In the genomic region with DNA sequence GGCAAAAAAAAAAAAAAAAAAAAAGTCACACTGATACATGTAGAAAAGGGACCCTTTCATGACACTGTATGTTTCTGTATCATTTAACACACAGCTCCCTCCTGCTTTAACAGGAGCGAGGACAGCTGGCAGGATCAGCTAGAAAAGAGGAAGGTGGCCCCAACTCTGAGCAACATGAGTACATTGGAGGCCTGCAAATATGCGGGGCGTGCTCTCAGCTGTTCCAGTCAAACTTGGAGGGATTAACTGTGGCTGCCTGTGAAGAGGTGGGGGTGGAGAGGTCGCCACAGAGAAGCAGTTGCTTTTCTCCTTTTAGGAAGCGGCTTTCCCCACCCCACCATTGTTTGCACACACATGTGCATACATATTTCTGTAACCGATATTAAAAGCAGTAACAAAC, we compare ENCODE assay signal across 10 mouse cellular contexts.
DNase-seq lines count a peak whose midpoint lies in the region; ATAC-seq and TF ChIP-seq lines count a peak whose summit lies in the region.
"Had no signal": no experiment of that assay in that cellular context is flagged by ENCODE, and none has a peak within 500 bp of the region (broad histone marks: within the 10 kb centered on the region; RNA-seq: fewer than 3 reads in every experiment).

No protein-coding gene starts in this region.

- ATAC-seq in heart, embryonic 11.5 days (replicated peaks; ENCODE audit: insufficient number of reproducible peaks, low FRiP score, low TSS enrichment) = no peak
- no peak for ATAC-seq in lung, postnatal 0 days
- peak; percentile 83 for ATAC-seq in heart, embryonic 16.5 days (replicated peaks; ENCODE audit: extremely low read depth, insufficient read depth, low FRiP score)

- no peak for TF ChIP-seq EP300 in heart, adult 2 months (IDR thresholded peaks at IDR 0.05; ENCODE audit: insufficient read depth, low read depth, low read length)
- no peak for TF ChIP-seq EP300 in lung, postnatal 0 days (IDR thresholded peaks at IDR 0.05)

- H3K27me3 ChIP-seq in heart, embryonic 11.5 days (ENCODE audit: control insufficient read depth, insufficient read depth, low read length) = no peaks in the 10 kb centered on the region
- no peaks in the 10 kb centered on the region for H3K27me3 ChIP-seq in heart, adult 2 months (ENCODE audit: control insufficient read depth, insufficient read depth, low read length)
- H3K27me3 ChIP-seq in lung, postnatal 0 days (replicated peaks; ENCODE audit: insufficient read depth, low read length) = no peaks in the 10 kb centered on the region
- H3K27me3 ChIP-seq in heart, embryonic 16.5 days (ENCODE audit: control insufficient read depth, insufficient read depth, low read length) = no peaks in the 10 kb centered on the region

- peaks cover 8% of the 10 kb centered on the region for H3K79me2 ChIP-seq in heart, adult 2 months (replicated peaks; ENCODE audit: control insufficient read depth, insufficient read depth, low read length)

- no peaks in the 10 kb centered on the region for H3K9me3 ChIP-seq in heart, embryonic 11.5 days (replicated peaks; ENCODE audit: control insufficient read depth, low read length)
- no peaks in the 10 kb centered on the region for H3K9me3 ChIP-seq in lung, postnatal 0 days (ENCODE audit: low read length)
- H3K9me3 ChIP-seq in heart, embryonic 16.5 days (replicated peaks; ENCODE audit: control insufficient read depth, low read length) = no peaks in the 10 kb centered on the region

- intact Hi-C loops in heart, adult 2 months (cut with DNase I) = no loop called here

- peak overlapping the region; percentile 59 for H3K27ac ChIP-seq in heart, embryonic 11.5 days (ENCODE audit: low read depth, low read length)
- H3K27ac ChIP-seq in heart, adult 2 months = no peak overlapping the region; the same call in 1 of the 2 replicates
- no peak overlapping the region for H3K27ac ChIP-seq in lung, postnatal 0 days (ENCODE audit: low read length)
- peak overlapping the region; percentile 85 for H3K27ac ChIP-seq in heart, embryonic 16.5 days (ENCODE audit: low read length)
- H3K27ac ChIP-seq: left cerebral cortex, adult 2 months had no signal

- H3K9ac ChIP-seq in heart, embryonic 11.5 days (ENCODE audit: low read depth, low read length) = no peak overlapping the region
- H3K9ac ChIP-seq in heart, adult 2 months (ENCODE audit: low read depth, low read length) = no peak overlapping the region
- H3K9ac ChIP-seq in lung, postnatal 0 days (replicated peaks; ENCODE audit: low read depth) = no peak overlapping the region
- H3K9ac ChIP-seq in heart, embryonic 16.5 days (ENCODE audit: low read length) = peak overlapping the region; percentile 40; the same call in 1 of the 2 replicates

- 31% methylated on average over 6 of the region's 6 CpGs for WGBS in heart, embryonic 11.5 days (ENCODE audit: insufficient replicate concordance)
- WGBS in heart, adult 2 months = 30% methylated on average over 6 of the region's 6 CpGs
- 29% methylated on average over 6 of the region's 6 CpGs for WGBS in lung, postnatal 0 days
- WGBS in heart, embryonic 16.5 days = 17% methylated on average over 6 of the region's 6 CpGs

- TF ChIP-seq CTCF in heart, adult 2 months (IDR thresholded peaks at IDR 0.05) = no peak
- no peak for TF ChIP-seq CTCF in lung, postnatal 0 days (IDR thresholded peaks at IDR 0.05)

- no peak overlapping the region for H3K4me3 ChIP-seq in heart, embryonic 11.5 days (ENCODE audit: low read depth, low read length)
- H3K4me3 ChIP-seq in heart, adult 2 months = no peak overlapping the region
- no peak overlapping the region for H3K4me3 ChIP-seq in lung, postnatal 0 days (ENCODE audit: low read depth, low read length)
- no peak overlapping the region for H3K4me3 ChIP-seq in heart, embryonic 16.5 days (ENCODE audit: low read length)
- H3K4me3 ChIP-seq: left cerebral cortex, adult 2 months had no signal

- DNase-seq in heart, adult 2 months = no peak
- peak; percentile 43 for DNase-seq in lung, postnatal 0 days (ENCODE audit: low spot score)
- DNase-seq in lung, postnatal 36 days = no peak
- DNase-seq in skeletal muscle tissue, adult 2 months (ENCODE audit: low read depth, low spot score) = peak; percentile 76
- DNase-seq in Muller cell, postnatal 12 days (ENCODE audit: inconsistent ontology term) = no peak
- DNase-seq in layer of hippocampus, postnatal 10 days (ENCODE audit: low spot score in 2 of 2) = no peak
- DNase-seq: cerebellum, adult 2 months had no signal

- H3K4me1 ChIP-seq in heart, embryonic 11.5 days (ENCODE audit: control insufficient read depth, insufficient read depth, low read length) = peaks cover 30% of the 10 kb centered on the region
- peaks cover 11% of the 10 kb centered on the region for H3K4me1 ChIP-seq in heart, adult 2 months (ENCODE audit: control insufficient read depth, insufficient read depth, low read length)
- H3K4me1 ChIP-seq in lung, postnatal 0 days (ENCODE audit: insufficient read depth, low read depth, low read length) = peaks cover 12% of the 10 kb centered on the region; the same call in 1 of the 2 replicates
- H3K4me1 ChIP-seq in heart, embryonic 16.5 days (ENCODE audit: control insufficient read depth, insufficient read depth, low read length) = peaks cover 36% of the 10 kb centered on the region

- no peak for TF ChIP-seq POLR2A in heart, adult 2 months (IDR thresholded peaks at IDR 0.05; ENCODE audit: insufficient read depth, low read depth, low read length)

- H3K36me3 ChIP-seq in heart, embryonic 11.5 days (ENCODE audit: control insufficient read depth, insufficient read depth, low read length) = no peaks in the 10 kb centered on the region
- peaks cover 18% of the 10 kb centered on the region for H3K36me3 ChIP-seq in heart, adult 2 months (ENCODE audit: control insufficient read depth, insufficient read depth, low read length)
- H3K36me3 ChIP-seq in lung, postnatal 0 days (ENCODE audit: insufficient read depth, low read length) = no peaks in the 10 kb centered on the region
- no peaks in the 10 kb centered on the region for H3K36me3 ChIP-seq in heart, embryonic 16.5 days (ENCODE audit: control insufficient read depth, insufficient read depth)

- H3K4me2 ChIP-seq in heart, embryonic 11.5 days = peak overlapping the region; percentile 4; the same call in 1 of the 2 replicates
- no peak overlapping the region for H3K4me2 ChIP-seq in lung, postnatal 0 days (replicated peaks; ENCODE audit: low read depth, low read length)
- peak overlapping the region; percentile 32 for H3K4me2 ChIP-seq in heart, embryonic 16.5 days (ENCODE audit: low read depth, low read length)

Comparison
In these comparisons a context has a peak if more than half of its experiments do, and no peak if none do; other contexts are left out.
1. H3K27ac ChIP-seq: peak in heart, embryonic 11.5 days (single experiment) and heart, embryonic 16.5 days (single experiment); none in heart, adult 2 months (single experiment) and lung, postnatal 0 days (single experiment).
2. DNase-seq: peak in lung, postnatal 0 days (single experiment) and skeletal muscle tissue, adult 2 months (single experiment); none in heart, adult 2 months (0 of 2), lung, postnatal 36 days (single experiment), Muller cell, postnatal 12 days (single experiment) and layer of hippocampus, postnatal 10 days (0 of 2).